In genomic region chr3:96029336-96029735, GRCm38 (mm10) we compare ENCODE assay signal across 20 mouse cellular contexts. TPM values are rescaled to one million over a fixed set of nuclear protein-coding genes. Genes with fewer than 3 reads are reported as not detected.
DNase-seq lines count a peak whose midpoint lies in the region; ATAC-seq and TF ChIP-seq lines count a peak whose summit lies in the region.
"Had no signal": no experiment of that assay in that cellular context is flagged by ENCODE, and none has a peak within 500 bp of the region (broad histone marks: within the 10 kb centered on the region; RNA-seq: fewer than 3 reads in every experiment).

No protein-coding gene starts in this region.

- H3K4me3 ChIP-seq in kidney, embryonic 14.5 days (ENCODE audit: low read length): no peak overlapping the region
- H3K4me3 ChIP-seq in cerebellum, adult 2 months (replicated peaks; ENCODE audit: insufficient read depth, low read depth, low read length): peak overlapping the region; percentile 48
- no peak overlapping the region for H3K4me3 ChIP-seq in hindbrain, embryonic 13.5 days
- H3K4me3 ChIP-seq: embryonic facial prominence, embryonic 13.5 days; heart, embryonic 12.5 days; hindbrain, embryonic 10.5 days; layer of hippocampus, adult 2 months; midbrain, embryonic 10.5 days had no signal

- no peak for ATAC-seq in kidney, embryonic 14.5 days (ENCODE audit: low FRiP score, low TSS enrichment)
- no peak for ATAC-seq in hindbrain, embryonic 13.5 days (ENCODE audit: low FRiP score)
- ATAC-seq: forebrain, postnatal 0 days; inflammation-experienced regulatory T-cells, adult 6 months had no signal

- no peak overlapping the region for H3K4me2 ChIP-seq in kidney, embryonic 14.5 days (replicated peaks; ENCODE audit: low read depth, low read length)
- no peak overlapping the region for H3K4me2 ChIP-seq in hindbrain, embryonic 13.5 days
- H3K4me2 ChIP-seq: embryonic facial prominence, embryonic 13.5 days; heart, embryonic 12.5 days had no signal

- TF ChIP-seq CTCF in cerebellum, adult 2 months (IDR thresholded peaks at IDR 0.05; ENCODE audit: borderline replicate concordance, insufficient read depth, low read depth, low read length): no peak

- H3K27me3 ChIP-seq in kidney, embryonic 14.5 days (ENCODE audit: control insufficient read depth, insufficient read depth, low read length): no peaks in the 10 kb centered on the region
- H3K27me3 ChIP-seq in cerebellum, adult 2 months (ENCODE audit: control insufficient read depth, insufficient read depth, low read length): no peaks in the 10 kb centered on the region
- no peaks in the 10 kb centered on the region for H3K27me3 ChIP-seq in hindbrain, embryonic 13.5 days
- H3K27me3 ChIP-seq: embryonic facial prominence, embryonic 13.5 days; heart, embryonic 12.5 days had no signal

- H3K4me1 ChIP-seq in kidney, embryonic 14.5 days (ENCODE audit: control insufficient read depth, insufficient read depth, low read length): no peaks in the 10 kb centered on the region
- H3K4me1 ChIP-seq in cerebellum, adult 2 months (ENCODE audit: control insufficient read depth, insufficient read depth, low read length): peaks cover 22% of the 10 kb centered on the region
- no peaks in the 10 kb centered on the region for H3K4me1 ChIP-seq in hindbrain, embryonic 13.5 days (replicated peaks)
- H3K4me1 ChIP-seq: embryonic facial prominence, embryonic 13.5 days; hindbrain, embryonic 10.5 days; midbrain, embryonic 10.5 days had no signal

- TF ChIP-seq POLR2A in cerebellum, adult 2 months (IDR thresholded peaks at IDR 0.05; ENCODE audit: borderline replicate concordance, insufficient read depth, low read length): no peak

- peaks cover 11% of the 10 kb centered on the region; the same call in 1 of the 2 replicates for H3K36me3 ChIP-seq in kidney, embryonic 14.5 days (ENCODE audit: control insufficient read depth, insufficient read depth, low read length)
- H3K36me3 ChIP-seq in hindbrain, embryonic 13.5 days: peaks cover 60% of the 10 kb centered on the region

- no peaks in the 10 kb centered on the region for H3K9me3 ChIP-seq in kidney, embryonic 14.5 days (ENCODE audit: control insufficient read depth, low read length)
- H3K9me3 ChIP-seq in hindbrain, embryonic 13.5 days: no peaks in the 10 kb centered on the region
- H3K9me3 ChIP-seq: embryonic facial prominence, embryonic 13.5 days; heart, embryonic 12.5 days; hindbrain, embryonic 10.5 days; midbrain, embryonic 10.5 days had no signal

- H3K27ac ChIP-seq in kidney, embryonic 14.5 days (ENCODE audit: low read depth, low read length): no peak overlapping the region
- H3K27ac ChIP-seq in cerebellum, adult 2 months (ENCODE audit: insufficient read depth, low read length): peak overlapping the region; percentile 99
- no peak overlapping the region for H3K27ac ChIP-seq in hindbrain, embryonic 13.5 days
- H3K27ac ChIP-seq: embryonic facial prominence, embryonic 13.5 days; hindbrain, embryonic 10.5 days; layer of hippocampus, adult 2 months; midbrain, embryonic 10.5 days had no signal

- WGBS in kidney, embryonic 14.5 days: 83% methylated on average over 3 of the region's 3 CpGs
- WGBS in cerebellum, adult 2 months: 11% methylated on average over 3 of the region's 3 CpGs
- WGBS in hindbrain, embryonic 13.5 days: 85% methylated on average over 3 of the region's 3 CpGs

- no peak overlapping the region for H3K9ac ChIP-seq in kidney, embryonic 14.5 days (ENCODE audit: low read depth, low read length)
- H3K9ac ChIP-seq in hindbrain, embryonic 13.5 days: no peak overlapping the region
- H3K9ac ChIP-seq: embryonic facial prominence, embryonic 13.5 days; forebrain, postnatal 0 days; heart, embryonic 12.5 days had no signal

- peak; percentile 47 for DNase-seq in kidney, adult 11 months
- peak; percentile 73 to 94 for DNase-seq in cerebellum, adult 2 months
- DNase-seq in cerebellum, postnatal 25 days: peak; percentile 73 to 82
- DNase-seq in kidney, postnatal 14 days: peak; percentile 34
- DNase-seq in frontal cortex, adult 2 months (ENCODE audit: extremely low spot score in 1 of 2, low spot score in 1 of 2): no peak
- no peak for DNase-seq in gastrocnemius, postnatal 4 days (ENCODE audit: low spot score in 2 of 2)
- DNase-seq: forebrain, postnatal 0 days; left cerebral cortex, postnatal 4 days; lung, adult 18-20 months; lung, postnatal 36 days; right cerebral cortex, postnatal 25 days; thymus, postnatal 36 days had no signal

RNA-seq across cellular contexts. Expression of gene Vps45, which starts 28.9 kb away (rescaled TPM):
- 24.3 and 33.0 TPM in 2 replicates for polyA plus RNA-seq in kidney, embryonic 14.5 days (2014; fragmentation: Nextera tagmentation; extraction: Ambion mirVana)
- 33.3 and 33.6 TPM in 2 replicates for polyA plus RNA-seq in cerebellum, adult 2 months (2012; rRNA removed)
- 62.9 and 64.0 TPM in 2 replicates for polyA plus RNA-seq in hindbrain, embryonic 13.5 days (2015; fragmentation: Nextera tagmentation; extraction: Ambion mirVana)
- polyA plus RNA-seq in frontal cortex, adult 2 months (2012; rRNA removed): 32.7 and 33.0 TPM in 2 replicates
- total RNA-seq in gastrocnemius, postnatal 4 days (2021): 10 to 100 TPM; 24.5 to 32.6 TPM

RNA-seq across cellular contexts. Expression of gene Plekho1, which starts 33.5 kb away (rescaled TPM):
- 39.3 and 48.0 TPM in 2 replicates for polyA plus RNA-seq in kidney, embryonic 14.5 days (2014; fragmentation: Nextera tagmentation; extraction: Ambion mirVana)
- 155 and 160 TPM in 2 replicates for polyA plus RNA-seq in cerebellum, adult 2 months (2012; rRNA removed)
- polyA plus RNA-seq in hindbrain, embryonic 13.5 days (2015; fragmentation: Nextera tagmentation; extraction: Ambion mirVana): 59.5 and 65.4 TPM in 2 replicates
- polyA plus RNA-seq in frontal cortex, adult 2 months (2012; rRNA removed): 131 and 156 TPM in 2 replicates
- 10 to 100 TPM; 94.2 to 97.4 TPM for total RNA-seq in gastrocnemius, postnatal 4 days (2021)

Comparison
In these comparisons a context has a peak if more than half of its experiments do, and no peak if none do; other contexts are left out.
1. DNase-seq: peak in kidney, adult 11 months (single experiment), cerebellum, adult 2 months (2 of 2), cerebellum, postnatal 25 days (2 of 2) and kidney, postnatal 14 days (single experiment); none in frontal cortex, adult 2 months (0 of 2) and gastrocnemius, postnatal 4 days (0 of 2).